Mouse (Mus musculus): ENCODE results near the gene Rtl5. TPM values are rescaled to one million over a fixed set of nuclear protein-coding genes. Genes with fewer than 3 reads are reported as not detected.
"Not testable (repeated sequence)": the region's sequence is repeated elsewhere in the genome, so short reads cannot be mapped to it uniquely, and the experiment has no call there.

The Rtl5 gene
- 1.1 and 2.2 TPM in 2 replicates for polyA plus RNA-seq (2015; fragmentation: Nextera tagmentation; extraction: Ambion mirVana)

GRCm38 (mm10) chrX:102070591-102071471, at the start of gene Rtl5:
TSS of gene Rtl5 (minus strand) at chrX:102071304.
- ATAC-seq (ENCODE audit: insufficient number of reproducible peaks, low FRiP score, low TSS enrichment, low read depth): peak; percentile 85
- 21% methylated on average over 55 of the region's 61 CpGs for WGBS

GRCm38 (mm10) chrX:102119042-102119864, 48.1 kb upstream of the Rtl5 start, which contains the start of gene Pin4:
TSS of gene Pin4 (plus strand) at chrX:102119447.
- H3K4me1 ChIP-seq: 0 out of 2 replicates have a peak, but pooled peaks cover 3% of the 10 kb centered on the region
- H3K36me3 ChIP-seq: no peaks in the 10 kb centered on the region
- peak; percentile 98 for ATAC-seq (ENCODE audit: insufficient number of reproducible peaks, low FRiP score, low TSS enrichment, low read depth)
- no peaks in the 10 kb centered on the region for H3K9me3 ChIP-seq (replicated peaks)
- peak within 1 kb of the TSS; percentile 47 for H3K9ac ChIP-seq
- 0 out of 2 replicates have a peak, but pooled peaks cover 3% of the 10 kb centered on the region for H3K27me3 ChIP-seq
- WGBS: 12% methylated on average over 30 of the region's 30 CpGs
- H3K4me2 ChIP-seq (replicated peaks): peak within 1 kb of the TSS; percentile 51
- peak within 1 kb of the TSS; percentile 61 for H3K4me3 ChIP-seq (replicated peaks)
- H3K27ac ChIP-seq (replicated peaks): no peak within 1 kb of the TSS

More at GRCm38 (mm10) chrX:102070591-102071471, at the start of gene Rtl5:
- H3K9ac ChIP-seq: 0 out of 2 replicates have a peak within 1 kb of the TSS, but pooled peaks have one; percentile 26
- peak within 1 kb of the TSS; percentile 72 for H3K4me2 ChIP-seq (replicated peaks)
- H3K4me1 ChIP-seq: peaks cover 9% of the 10 kb centered on the region; the same call in 1 of the 2 replicates
- H3K9me3 ChIP-seq (replicated peaks): no peaks in the 10 kb centered on the region
- peaks cover 6% of the 10 kb centered on the region; the same call in 1 of the 2 replicates for H3K27me3 ChIP-seq
- no peaks in the 10 kb centered on the region for H3K36me3 ChIP-seq
- H3K4me3 ChIP-seq (replicated peaks): peak within 1 kb of the TSS; percentile 51
- peak within 1 kb of the TSS; percentile 66 for H3K27ac ChIP-seq (replicated peaks)

- H3K9me3 ChIP-seq (replicated peaks): no peaks in the 10 kb centered on the region
- no peaks in the 10 kb centered on the region for H3K36me3 ChIP-seq
- 49% methylated on average over 4 of the region's 4 CpGs for WGBS
- no peak overlapping the region for H3K4me2 ChIP-seq (replicated peaks)
- no peak overlapping the region for H3K27ac ChIP-seq (replicated peaks)
- no peak overlapping the region for H3K4me3 ChIP-seq (replicated peaks)
- H3K9ac ChIP-seq: no peak overlapping the region
- no peak for ATAC-seq (ENCODE audit: insufficient number of reproducible peaks, low FRiP score, low TSS enrichment, low read depth)
- H3K4me1 ChIP-seq: 0 out of 2 replicates have a peak, but pooled peaks cover 3% of the 10 kb centered on the region
- H3K27me3 ChIP-seq: peaks cover 3% of the 10 kb centered on the region; the same call in 1 of the 2 replicates
Measured at GRCm38 (mm10) chrX:102115676-102116075, 44.6 kb upstream of the Rtl5 start.

- H3K27me3 ChIP-seq; ATAC-seq (ENCODE audit: insufficient number of reproducible peaks, low FRiP score, low TSS enrichment, low read depth); H3K9me3 ChIP-seq (replicated peaks); H3K9ac ChIP-seq; H3K36me3 ChIP-seq; H3K4me1 ChIP-seq; H3K4me2 ChIP-seq (replicated peaks); H3K4me3 ChIP-seq (replicated peaks); H3K27ac ChIP-seq (replicated peaks): not testable (repeated sequence)
- WGBS: 80% methylated on average over 5 of the region's 5 CpGs
Measured at GRCm38 (mm10) chrX:102109349-102109748, 38.2 kb upstream of the Rtl5 start.

GRCm38 (mm10) chrX:102103830-102104229, 32.7 kb upstream of the Rtl5 start:
- WGBS: 53% methylated on average over 2 of the region's 2 CpGs
- not testable (repeated sequence) for H3K36me3 ChIP-seq; ATAC-seq (ENCODE audit: insufficient number of reproducible peaks, low FRiP score, low TSS enrichment, low read depth); H3K4me2 ChIP-seq (replicated peaks); H3K4me3 ChIP-seq (replicated peaks); H3K9me3 ChIP-seq (replicated peaks); H3K27ac ChIP-seq (replicated peaks); H3K4me1 ChIP-seq; H3K9ac ChIP-seq; H3K27me3 ChIP-seq

GRCm38 (mm10) chrX:102101886-102102285, 30.8 kb upstream of the Rtl5 start:
- Histone ChIP-seq H3K4me2 (replicated peaks) (no peak overlapping the region), H3K9ac (no peak overlapping the region), H3K9me3 (replicated peaks) (no peaks in the 10 kb centered on the region), H3K4me3 (replicated peaks) (no peak overlapping the region), H3K4me1 (no peaks in the 10 kb centered on the region), H3K36me3 (no peaks in the 10 kb centered on the region), H3K27ac (replicated peaks) (no peak overlapping the region), H3K27me3 (no peaks in the 10 kb centered on the region)
- WGBS: 50% methylated on average over 7 of the region's 7 CpGs
- no peak for ATAC-seq (ENCODE audit: insufficient number of reproducible peaks, low FRiP score, low TSS enrichment, low read depth)

GRCm38 (mm10) chrX:102094381-102094904, 23.3 kb upstream of the Rtl5 start:
- H3K36me3 ChIP-seq: no peaks in the 10 kb centered on the region
- WGBS: 68% methylated on average over 7 of the region's 7 CpGs
- no peaks in the 10 kb centered on the region for H3K4me1 ChIP-seq
- no peak for ATAC-seq (ENCODE audit: insufficient number of reproducible peaks, low FRiP score, low TSS enrichment, low read depth)
- H3K9me3 ChIP-seq (replicated peaks): no peaks in the 10 kb centered on the region
- H3K4me3 ChIP-seq (replicated peaks): no peak overlapping the region
- H3K9ac ChIP-seq: no peak overlapping the region
- peaks cover 4% of the 10 kb centered on the region; the same call in 1 of the 2 replicates for H3K27me3 ChIP-seq
- no peak overlapping the region for H3K4me2 ChIP-seq (replicated peaks)
- no peak overlapping the region for H3K27ac ChIP-seq (replicated peaks)

- Histone ChIP-seq H3K27me3 (peaks cover 4% of the 10 kb centered on the region; the same call in 1 of the 2 replicates), H3K36me3 (no peaks in the 10 kb centered on the region), H3K27ac (replicated peaks) (no peak overlapping the region), H3K4me1 (no peaks in the 10 kb centered on the region), H3K9ac (no peak overlapping the region), H3K9me3 (replicated peaks) (no peaks in the 10 kb centered on the region), H3K4me3 (replicated peaks) (no peak overlapping the region), H3K4me2 (replicated peaks) (no peak overlapping the region)
- no peak for ATAC-seq (ENCODE audit: insufficient number of reproducible peaks, low FRiP score, low TSS enrichment, low read depth)
- 57% methylated on average over 3 of the region's 3 CpGs for WGBS
Measured at GRCm38 (mm10) chrX:102090605-102091004, 19.5 kb upstream of the Rtl5 start.

- no peaks in the 10 kb centered on the region for H3K36me3 ChIP-seq
- no peak overlapping the region for H3K27ac ChIP-seq (replicated peaks)
- H3K9ac ChIP-seq: no peak overlapping the region
- no peak for ATAC-seq (ENCODE audit: insufficient number of reproducible peaks, low FRiP score, low TSS enrichment, low read depth)
- no peak overlapping the region for H3K4me3 ChIP-seq (replicated peaks)
- WGBS: 85% methylated on average over 8 of the region's 8 CpGs
- no peaks in the 10 kb centered on the region for H3K9me3 ChIP-seq (replicated peaks)
- no peaks in the 10 kb centered on the region for H3K4me1 ChIP-seq
- peaks cover 6% of the 10 kb centered on the region; the same call in 1 of the 2 replicates for H3K27me3 ChIP-seq
- H3K4me2 ChIP-seq (replicated peaks): no peak overlapping the region
Measured at GRCm38 (mm10) chrX:102085798-102086443, 14.8 kb upstream of the Rtl5 start.

- Histone ChIP-seq H3K4me2 (replicated peaks) (no peak overlapping the region), H3K27ac (replicated peaks) (no peak overlapping the region), H3K27me3 (0 out of 2 replicates have a peak, but pooled peaks cover 3% of the 10 kb centered on the region), H3K9ac (no peak overlapping the region), H3K9me3 (replicated peaks) (no peaks in the 10 kb centered on the region), H3K4me3 (replicated peaks) (no peak overlapping the region), H3K4me1 (no peaks in the 10 kb centered on the region), H3K36me3 (no peaks in the 10 kb centered on the region)
- 32% methylated on average over 5 of the region's 5 CpGs for WGBS
- no peak for ATAC-seq (ENCODE audit: insufficient number of reproducible peaks, low FRiP score, low TSS enrichment, low read depth)
Measured at GRCm38 (mm10) chrX:102082340-102082739, 11.2 kb upstream of the Rtl5 start.
